Comparison of ENCODE assay signal across 10 mouse cellular contexts in genomic region chr1:73265009-73265408, GRCm38 (mm10).
DNase-seq lines count a peak whose midpoint lies in the region.
"Had no signal": no experiment of that assay in that cellular context is flagged by ENCODE, and none has a peak within 500 bp of the region (broad histone marks: within the 10 kb centered on the region; RNA-seq: fewer than 3 reads in every experiment).

No protein-coding gene starts in this region.

- DNase-seq in left cerebral cortex, adult 11 months (ENCODE audit: low spot score) = peak; percentile 9
- no peak for DNase-seq in left cerebral cortex, adult 9 months (ENCODE audit: low spot score in 2 of 2)
- peak; percentile 25 to 37 for DNase-seq in cerebellum, postnatal 25 days
- peak; percentile 14 to 34 for DNase-seq in heart, adult 9 months (ENCODE audit: low spot score in 2 of 2)
- DNase-seq in lung, postnatal 14 days = peak; percentile 22
- DNase-seq in ovary, postnatal 14 days (ENCODE audit: low spot score) = no peak
- DNase-seq in spleen, postnatal 4 days (ENCODE audit: low spot score in 2 of 2) = no peak
- DNase-seq: kidney, adult 8-10 months; liver, postnatal 0 days; thymus, adult 18-20 months had no signal

Comparison
In these comparisons a context has a peak if more than half of its experiments do, and no peak if none do; other contexts are left out.
1. DNase-seq: peak in left cerebral cortex, adult 11 months (single experiment), cerebellum, postnatal 25 days (2 of 2), heart, adult 9 months (2 of 2) and lung, postnatal 14 days (single experiment); none in left cerebral cortex, adult 9 months (0 of 2), ovary, postnatal 14 days (single experiment) and spleen, postnatal 4 days (0 of 2).